Mouse (Mus musculus) gastrocnemius, postnatal 10 days (tissue): Measurements from ENCODE around the gene Btbd3. TPM values are rescaled to one million over a fixed set of nuclear protein-coding genes. Genes with fewer than 3 reads are reported as not detected.
"Not testable (repeated sequence)": the region's sequence is repeated elsewhere in the genome, so short reads cannot be mapped to it uniquely, and the experiment has no call there.

Experiments
- DNase-seq: peaks from one replicate; pipeline ENCODE4 v3.0.0; 2021; ENCODE audit warnings: mixed read lengths
- total RNA-seq, 2 experiments: library from RNA; stranded (reverse); gene quantifications; 2 replicates each; pipeline ENCODE4 v1.2.3; 2021

Gene Btbd3
- total RNA-seq, 2 experiments from 2014 or later = 21.1 to 21.5 TPM

- DNase-seq = no peak
These were observed 23.3 kb downstream of the Btbd3 start for GRCm38 (mm10) chr2:138279641-138280040.

GRCm38 (mm10) chr2:138280225-138280711 is 23.9 kb downstream of the Btbd3 start:
- no peak for DNase-seq

- DNase-seq = no peak
These were observed 25.3 kb downstream of the Btbd3 start for GRCm38 (mm10) chr2:138281550-138282201.

- no peak for DNase-seq
These were observed 27.0 kb downstream of the Btbd3 start for GRCm38 (mm10) chr2:138283372-138283771.

GRCm38 (mm10) chr2:138283856-138284255 is 27.5 kb downstream of the Btbd3 start:
- DNase-seq = no peak

GRCm38 (mm10) chr2:138285811-138286210 is 29.4 kb downstream of the Btbd3 start:
- DNase-seq = no peak

- no peak for DNase-seq
These were observed 33.8 kb downstream of the Btbd3 start for GRCm38 (mm10) chr2:138290154-138290553.

- no peak for DNase-seq
These were observed 37.9 kb downstream of the Btbd3 start for GRCm38 (mm10) chr2:138294286-138294685.

GRCm38 (mm10) chr2:138306236-138306635 is 49.9 kb downstream of the Btbd3 start:
- no peak for DNase-seq

- no peak for DNase-seq
These were observed 59.3 kb downstream of the Btbd3 start for GRCm38 (mm10) chr2:138315644-138316043.

- no peak for DNase-seq
These were observed 64.0 kb downstream of the Btbd3 start for GRCm38 (mm10) chr2:138320408-138320807.

- no peak for DNase-seq
These were observed 64.7 kb downstream of the Btbd3 start for GRCm38 (mm10) chr2:138321041-138321481.

GRCm38 (mm10) chr2:138322270-138323114 is 66.1 kb downstream of the Btbd3 start:
- no peak for DNase-seq

- no peak for DNase-seq
These were observed 70.0 kb downstream of the Btbd3 start for GRCm38 (mm10) chr2:138326367-138326766.

GRCm38 (mm10) chr2:138334198-138334597 is 77.8 kb downstream of the Btbd3 start:
- DNase-seq = not testable (repeated sequence)

- no peak for DNase-seq
These were observed 81.6 kb downstream of the Btbd3 start for GRCm38 (mm10) chr2:138337886-138338494.

- DNase-seq = no peak
These were observed 82.2 kb downstream of the Btbd3 start for GRCm38 (mm10) chr2:138338524-138338923.

GRCm38 (mm10) chr2:138355366-138355765 is 99.0 kb downstream of the Btbd3 start:
- DNase-seq = no peak

GRCm38 (mm10) chr2:138362474-138362873 is 106.1 kb downstream of the Btbd3 start:
- DNase-seq = no peak

GRCm38 (mm10) chr2:138365391-138365790 is 109.0 kb downstream of the Btbd3 start:
- no peak for DNase-seq

- DNase-seq = no peak
These were observed 118.2 kb downstream of the Btbd3 start for GRCm38 (mm10) chr2:138374556-138374955.

- no peak for DNase-seq
These were observed 122.5 kb downstream of the Btbd3 start for GRCm38 (mm10) chr2:138378855-138379254.

- DNase-seq = no peak
These were observed 128.4 kb downstream of the Btbd3 start for GRCm38 (mm10) chr2:138384762-138385161.
